Mouse (Mus musculus) embryonic facial prominence, embryonic 11.5 days (tissue): ENCODE data around the gene Sgtb. TPM values are rescaled to one million over a fixed set of nuclear protein-coding genes. Genes with fewer than 3 reads are reported as not detected.

Experiments used
- ATAC-seq: fragments of 200-750 bp; cut with Nextera tagmentation; replicated peaks from 2 replicates; pipeline ENCODE4 v1.8.0; 2017; ENCODE audit warnings: low read depth; ENCODE audit not compliant: insufficient number of reproducible peaks, low FRiP score, low TSS enrichment
- DNase-seq: peaks from one replicate; pipeline ENCODE4 v3.0.0-alpha.2; 2015; ENCODE audit warnings: low spot score
- H3K27ac ChIP-seq: fragments of 300-500 bp; sonication (generic); replicated peaks from 2 replicates; pipeline ENCODE4 v1.5.1; 2014; ENCODE audit warnings: mild to moderate bottlenecking, low read depth, low read length, control low read depth
- H3K27me3 ChIP-seq: fragments of 300-500 bp; sonication (generic); 2 replicates; pipeline ENCODE4 v1.6.1; 2014; ENCODE audit warnings: mild to moderate bottlenecking, low read length, moderate library complexity, mixed read lengths; ENCODE audit not compliant: control insufficient read depth, insufficient read depth
- H3K36me3 ChIP-seq: fragments of 300-500 bp; sonication (generic); replicated peaks from 2 replicates; pipeline ENCODE4 v1.6.1; 2014; ENCODE audit warnings: low read depth, mild to moderate bottlenecking, low read length, moderate library complexity, mixed read lengths; ENCODE audit not compliant: control insufficient read depth, insufficient read depth
- H3K4me1 ChIP-seq: fragments of 300-500 bp; sonication (generic); 2 replicates; pipeline ENCODE4 v1.6.1; 2014; ENCODE audit warnings: low read length, mixed read lengths; ENCODE audit not compliant: control insufficient read depth, insufficient read depth
- H3K4me2 ChIP-seq: fragments of 300-500 bp; sonication (generic); 2 replicates; pipeline ENCODE4 v1.6.1; 2014; ENCODE audit warnings: low read depth, mild to moderate bottlenecking, control low read depth, low read length, moderate library complexity
- H3K4me3 ChIP-seq: fragments of 300-500 bp; sonication (generic); 2 replicates; pipeline ENCODE4 v1.5.1; 2014; ENCODE audit warnings: low read depth, low read length, control low read depth
- H3K9ac ChIP-seq: fragments of 300-500 bp; sonication (generic); replicated peaks from 2 replicates; pipeline ENCODE4 v1.6.1; 2014; ENCODE audit warnings: mild to moderate bottlenecking, control low read depth, low read length
- H3K9me3 ChIP-seq: fragments of 300-500 bp; sonication (generic); replicated peaks from 2 replicates; pipeline ENCODE4 v1.6.1; 2016; ENCODE audit warnings: mild to moderate bottlenecking, low read length, inconsistent platforms, mixed read lengths; ENCODE audit not compliant: control insufficient read depth
- WGBS: fragments of 180-500 bp; shearing (Covaris S2); extraction: QIAGEN DNeasy Blood & Tissue Kit; methylation state at CpG from one replicate; pipeline ENCODE4 v1.1.7; 2014; 5-methylcytosine and 5-hydroxymethylcytosine counted together
- polyA plus RNA-seq: library from polyadenylated mRNA; unstranded; fragments of >200 nt; fragmentation: Nextera tagmentation; extraction: Ambion mirVana; gene quantifications from 2 replicates; pipeline ENCODE4 v1.2.1, GENCODE M21; 2014

Sgtb gene
- polyA plus RNA-seq, 1 experiment from 2014 or later, result 13.8 TPM

GRCm38 (mm10) chr13:104112266-104112900, 2.8 kb downstream of the Sgtb start:
- Histone ChIP-seq H3K9me3 (no peaks in the 10 kb centered on the region), H3K4me3 (no peak overlapping the region), H3K36me3 (no peaks in the 10 kb centered on the region; the same call in 1 of the 2 replicates), H3K4me1 (no peaks in the 10 kb centered on the region), H3K4me2 (no peak overlapping the region; the same call in 1 of the 2 replicates), H3K27ac (no peak overlapping the region), H3K27me3 (no peaks in the 10 kb centered on the region), H3K9ac (no peak overlapping the region)
- DNase-seq (no peak), ATAC-seq (no peak)
- 36% methylated on average over 12 of the region's 12 CpGs for WGBS

DNA sequence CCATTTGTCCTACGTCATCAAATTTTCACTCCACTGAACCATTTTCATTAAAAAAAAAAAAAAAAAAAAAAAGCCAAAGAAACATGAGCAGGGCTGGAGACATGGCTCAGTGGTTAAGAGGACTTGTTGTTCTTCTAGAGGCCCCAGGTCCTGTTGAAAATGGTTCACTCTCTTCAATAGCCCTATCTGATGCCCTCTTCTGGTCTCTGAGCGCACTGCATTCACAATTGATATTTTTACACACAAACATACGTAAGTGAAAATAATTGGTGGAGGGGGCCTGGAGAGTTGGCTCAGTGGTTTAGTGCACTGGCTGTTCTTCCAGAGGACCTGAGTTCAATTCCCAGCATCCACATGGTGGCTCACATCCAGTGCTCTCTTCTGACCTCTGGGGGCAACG, 4.2 kb downstream of the Sgtb start:
- WGBS, result 91% methylated on average over 4 of the region's 4 CpGs
- Histone ChIP-seq H3K27ac (no peak overlapping the region), H3K9ac (no peak overlapping the region), H3K4me3 (no peak overlapping the region), H3K27me3 (no peaks in the 10 kb centered on the region), H3K36me3 (no peaks in the 10 kb centered on the region; the same call in 1 of the 2 replicates), H3K4me2 (no peak overlapping the region), H3K4me1 (no peaks in the 10 kb centered on the region), H3K9me3 (no peaks in the 10 kb centered on the region)
- DNase-seq (no peak), ATAC-seq (no peak)

DNA sequence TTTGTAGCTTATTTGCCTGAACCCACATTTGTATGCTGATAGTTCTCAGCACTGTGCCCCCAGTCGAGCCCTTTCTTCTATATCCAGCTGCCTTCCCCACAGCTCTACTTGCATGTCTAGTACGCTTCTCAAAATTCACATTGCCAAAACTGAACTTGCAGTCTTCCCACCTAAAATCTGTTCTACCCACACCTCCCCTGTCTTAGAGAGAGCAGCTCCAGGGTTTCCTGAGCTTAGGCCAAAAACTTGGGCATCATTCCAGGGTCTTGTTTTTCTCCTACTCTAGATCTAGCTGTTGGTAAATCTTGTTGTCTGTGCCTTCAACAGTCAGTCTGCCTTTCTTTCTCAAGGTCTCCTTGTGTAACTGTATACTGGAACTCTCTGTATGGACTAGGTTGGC, 5.3 kb downstream of the Sgtb start:
- 88% methylated on average over 2 of the region's 2 CpGs for WGBS
- no peak overlapping the region for H3K9ac ChIP-seq

GRCm38 (mm10) chr13:104122078-104122840, 12.7 kb downstream of the Sgtb start:
- no peak for DNase-seq
- Histone ChIP-seq H3K27ac (no peak overlapping the region), H3K4me1 (no peaks in the 10 kb centered on the region), H3K27me3 (no peaks in the 10 kb centered on the region), H3K4me3 (no peak overlapping the region), H3K9ac (no peak overlapping the region), H3K9me3 (no peaks in the 10 kb centered on the region), H3K36me3 (no peaks in the 10 kb centered on the region; the same call in 1 of the 2 replicates), H3K4me2 (no peak overlapping the region)
- WGBS, result 65% methylated on average over 17 of the region's 17 CpGs
- no peak for ATAC-seq

More for the DNA sequence above, 5.3 kb downstream of the Sgtb start:
- Histone ChIP-seq H3K4me3 (no peak overlapping the region), H3K27ac (no peak overlapping the region), H3K4me1 (no peaks in the 10 kb centered on the region), H3K27me3 (no peaks in the 10 kb centered on the region), H3K36me3 (no peaks in the 10 kb centered on the region; the same call in 1 of the 2 replicates), H3K9me3 (no peaks in the 10 kb centered on the region), H3K4me2 (no peak overlapping the region)
- DNase-seq, result no peak
- no peak for ATAC-seq

- H3K9ac ChIP-seq, result no peak overlapping the region
- ATAC-seq, result no peak
- H3K36me3 ChIP-seq, result no peaks in the 10 kb centered on the region; the same call in 1 of the 2 replicates
- no peaks in the 10 kb centered on the region for H3K4me1 ChIP-seq
- no peaks in the 10 kb centered on the region for H3K27me3 ChIP-seq
- H3K4me3 ChIP-seq, result no peak overlapping the region
- no peak overlapping the region for H3K27ac ChIP-seq
- no peaks in the 10 kb centered on the region for H3K9me3 ChIP-seq
- no peak overlapping the region for H3K4me2 ChIP-seq
- 90% methylated on average over 20 of the region's 20 CpGs for WGBS
- DNase-seq, result no peak
Measured at GRCm38 (mm10) chr13:104123662-104124381, 14.3 kb downstream of the Sgtb start.

- no peak for ATAC-seq
- 87% methylated on average over 2 of the region's 2 CpGs for WGBS
- no peak overlapping the region for H3K4me3 ChIP-seq
Measured at GRCm38 (mm10) chr13:104132561-104132960, 23.0 kb downstream of the Sgtb start.

DNA sequence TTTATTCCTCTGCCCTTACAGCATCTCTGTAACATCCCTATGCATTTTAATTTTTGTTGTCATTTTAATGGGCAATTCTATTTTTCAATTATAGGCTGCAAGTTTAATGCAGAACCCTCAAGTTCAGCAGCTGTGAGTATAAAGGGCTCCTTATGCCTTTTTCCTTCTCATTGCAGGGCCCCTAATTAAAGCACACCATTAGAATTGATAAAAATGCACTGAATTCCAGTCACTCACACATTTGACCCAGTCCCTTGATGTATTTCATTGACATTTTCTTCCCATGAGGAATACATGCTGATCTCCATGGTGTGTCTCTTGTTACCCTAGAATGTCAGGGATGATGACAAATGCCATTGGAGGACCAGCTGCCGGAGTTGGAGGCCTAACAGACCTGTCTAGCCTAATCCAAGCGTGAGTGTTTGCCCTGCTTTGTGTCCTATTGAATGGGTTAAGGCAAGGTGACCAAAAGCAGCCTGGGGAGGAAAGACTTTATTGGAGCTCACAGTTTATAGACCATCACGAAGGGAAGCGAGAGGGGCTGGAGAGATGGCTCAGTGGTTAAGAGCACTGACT, 25.1 kb downstream of the Sgtb start:
- Histone ChIP-seq H3K36me3 (no peaks in the 10 kb centered on the region), H3K4me2 (no peak overlapping the region), H3K4me1 (no peaks in the 10 kb centered on the region), H3K9ac (no peak overlapping the region), H3K27me3 (no peaks in the 10 kb centered on the region), H3K27ac (no peak overlapping the region), H3K9me3 (no peaks in the 10 kb centered on the region), H3K4me3 (no peak overlapping the region)
- 81% methylated on average over 4 of the region's 4 CpGs for WGBS
- ATAC-seq, result no peak
- DNase-seq, result no peak

More at GRCm38 (mm10) chr13:104132561-104132960, 23.0 kb downstream of the Sgtb start:
- H3K4me1 ChIP-seq, result no peaks in the 10 kb centered on the region
- DNase-seq, result no peak
- H3K4me2 ChIP-seq, result no peak overlapping the region
- no peak overlapping the region for H3K9ac ChIP-seq
- no peak overlapping the region for H3K27ac ChIP-seq
- H3K9me3 ChIP-seq, result no peaks in the 10 kb centered on the region
- no peaks in the 10 kb centered on the region for H3K36me3 ChIP-seq
- H3K27me3 ChIP-seq, result no peaks in the 10 kb centered on the region
